Comparison of ENCODE assay signal across 8 mouse cellular contexts in genomic region chr8:11476338-11477177, GRCm38 (mm10). TPM values are rescaled to one million over a fixed set of nuclear protein-coding genes. Genes with fewer than 3 reads are reported as not detected.
DNase-seq lines count a peak whose midpoint lies in the region; ATAC-seq and TF ChIP-seq lines count a peak whose summit lies in the region.

No protein-coding gene starts in this region.

- WGBS in embryonic facial prominence, embryonic 13.5 days, result 5% methylated on average over 24 of the region's 24 CpGs

- no peak for TF ChIP-seq EP300 in ES-Bruce4 (IDR thresholded peaks at IDR 0.05; ENCODE audit: insufficient read depth, low read depth, low read length)

- no peak for TF ChIP-seq CTCF in ES-Bruce4 (IDR thresholded peaks at IDR 0.05; ENCODE audit: low read depth, low read length)

- ATAC-seq in embryonic facial prominence, embryonic 13.5 days (ENCODE audit: insufficient number of reproducible peaks, insufficient read depth, low FRiP score, low TSS enrichment, low read depth), result no peak
- 0 out of 2 replicates have a peak, but pooled peaks have one; percentile 24 for ATAC-seq in megakaryocyte-erythroid progenitor cell, adult 5-6 weeks (replicated peaks; ENCODE audit: low FRiP score, low TSS enrichment, poor library complexity, severe bottlenecking)

- no peaks in the 10 kb centered on the region for H3K9me3 ChIP-seq in ES-Bruce4 (replicated peaks; ENCODE audit: control insufficient read depth, insufficient read depth, low read length, poor library complexity, severe bottlenecking)
- no peaks in the 10 kb centered on the region for H3K9me3 ChIP-seq in embryonic facial prominence, embryonic 13.5 days

- no peak overlapping the region for H3K27ac ChIP-seq in ES-Bruce4 (ENCODE audit: insufficient read depth, low read length)
- no peak overlapping the region for H3K27ac ChIP-seq in embryonic facial prominence, embryonic 13.5 days

- DNase-seq in 3134 (ENCODE audit: extremely low read depth, insufficient read length, low spot score), result peak; percentile 56
- DNase-seq in heart, postnatal 10 days, result peak; percentile 81 to 83
- peak; percentile 70 to 84 for DNase-seq in kidney, postnatal 25 days
- peak; percentile 85 for DNase-seq in yolk sac, embryonic 10.5 days (ENCODE audit: low spot score)
- DNase-seq in spleen, postnatal 4 days (ENCODE audit: low spot score in 2 of 2), result no peak

- TF ChIP-seq POLR2A in ES-Bruce4 (IDR thresholded peaks at IDR 0.05; ENCODE audit: insufficient read depth, low read length), result no peak

- H3K9ac ChIP-seq in ES-Bruce4 (ENCODE audit: low read depth, poor library complexity, severe bottlenecking), result no peak overlapping the region
- H3K9ac ChIP-seq in embryonic facial prominence, embryonic 13.5 days, result no peak overlapping the region

- H3K36me3 ChIP-seq in ES-Bruce4 (ENCODE audit: control insufficient read depth, insufficient read depth, low read length, poor library complexity, severe bottlenecking), result no peaks in the 10 kb centered on the region
- H3K36me3 ChIP-seq in embryonic facial prominence, embryonic 13.5 days, result no peaks in the 10 kb centered on the region

- peaks cover 7% of the 10 kb centered on the region for H3K27me3 ChIP-seq in ES-Bruce4 (ENCODE audit: control insufficient read depth, insufficient read depth, low read length, poor library complexity, severe bottlenecking)
- H3K27me3 ChIP-seq in embryonic facial prominence, embryonic 13.5 days, result peaks cover 96% of the 10 kb centered on the region

- H3K4me3 ChIP-seq in ES-Bruce4 (ENCODE audit: low read depth, low read length), result peak overlapping the region; percentile 18
- peak overlapping the region; percentile 56 for H3K4me3 ChIP-seq in embryonic facial prominence, embryonic 13.5 days

- peaks cover 2% of the 10 kb centered on the region for H3K4me1 ChIP-seq in ES-Bruce4 (ENCODE audit: control insufficient read depth, insufficient read depth, low read length)
- H3K4me1 ChIP-seq in embryonic facial prominence, embryonic 13.5 days, result peaks cover 34% of the 10 kb centered on the region

- H3K4me2 ChIP-seq in embryonic facial prominence, embryonic 13.5 days, result peak overlapping the region; percentile 99

- intact Hi-C loops in heart, postnatal 10 days (cut with DNase I), result no loop called here

RNA-seq across cellular contexts. Expression of gene Rab20, which starts 2.0 kb away (rescaled TPM):
- 1.4 and 1.6 TPM in 2 replicates for polyA plus RNA-seq in ES-Bruce4 (2011; ENCODE audit: insufficient read depth, insufficient read length, low read depth, missing spikeins)
- 0.67 and 2.1 TPM in 2 replicates for polyA plus RNA-seq in embryonic facial prominence, embryonic 13.5 days (2015; fragmentation: Nextera tagmentation; extraction: Ambion mirVana)
- 10 to 100 TPM; 28.6 to 30.4 TPM for total RNA-seq in heart, postnatal 10 days (2021)
- total RNA-seq in megakaryocyte-erythroid progenitor cell, adult 5-6 weeks (2014; fragmentation: Nextera tagmentation), result 0.35 TPM in 1 of 2 replicates, not detected in the other
- total RNA-seq in megakaryocyte-erythroid progenitor cell, adult 5-6 weeks (2017), result not detected in 2 replicates

RNA-seq across cellular contexts. Expression of gene Naxd, which starts 20.7 kb away (rescaled TPM):
- polyA plus RNA-seq in ES-Bruce4 (2011; ENCODE audit: insufficient read depth, insufficient read length, low read depth, missing spikeins), result 34.7 and 35.5 TPM in 2 replicates
- polyA plus RNA-seq in embryonic facial prominence, embryonic 13.5 days (2015; fragmentation: Nextera tagmentation; extraction: Ambion mirVana), result 121 and 134 TPM in 2 replicates
- 10 to 100 TPM; 40.2 to 41.7 TPM for total RNA-seq in heart, postnatal 10 days (2021)
- total RNA-seq in megakaryocyte-erythroid progenitor cell, adult 5-6 weeks (2014; fragmentation: Nextera tagmentation), result 27.5 and 63.2 TPM in 2 replicates
- total RNA-seq in megakaryocyte-erythroid progenitor cell, adult 5-6 weeks (2017), result 35.5 and 46.5 TPM in 2 replicates

Comparison
In these comparisons a context has a peak if more than half of its experiments do, and no peak if none do; other contexts are left out.
1. DNase-seq: peak in 3134 (single experiment), heart, postnatal 10 days (2 of 2), kidney, postnatal 25 days (2 of 2) and yolk sac, embryonic 10.5 days (single experiment); none in spleen, postnatal 4 days (0 of 2).
2. RNA of gene Rab20, which starts 2.0 kb away (total RNA-seq): 28.6 to 30.4 TPM in heart, postnatal 10 days; 0.35 TPM in megakaryocyte-erythroid progenitor cell, adult 5-6 weeks; every median in the first group is over 10 times any median in the second.